Mouse (Mus musculus) heart, embryonic 12.5 days (tissue): ENCODE results near the gene Acr. TPM values are rescaled to one million over a fixed set of nuclear protein-coding genes. Genes with fewer than 3 reads are reported as not detected.

Source experiments
- ATAC-seq: fragments of 200-750 bp; cut with Nextera tagmentation; 2 replicates; pipeline ENCODE4 v1.8.0; 2017; ENCODE audit warnings: moderate TSS enrichment, moderate library complexity; ENCODE audit not compliant: insufficient number of reproducible peaks, low FRiP score
- H3K27ac ChIP-seq: fragments of 300-500 bp; sonication (generic); 2 replicates; pipeline ENCODE4 v1.5.1; 2016; ENCODE audit warnings: mild to moderate bottlenecking, moderate library complexity; ENCODE audit not compliant: poor library complexity, severe bottlenecking
- H3K27me3 ChIP-seq: fragments of 300-500 bp; sonication (generic); replicated peaks from 2 replicates; pipeline ENCODE4 v1.6.1; 2016; ENCODE audit warnings: mild to moderate bottlenecking, moderate library complexity
- H3K36me3 ChIP-seq: fragments of 300-500 bp; sonication (generic); 2 replicates; pipeline ENCODE4 v1.6.1; 2016; ENCODE audit warnings: mild to moderate bottlenecking, moderate library complexity
- H3K4me1 ChIP-seq: fragments of 300-500 bp; sonication (generic); replicated peaks from 2 replicates; pipeline ENCODE4 v1.6.1; 2016; ENCODE audit warnings: mild to moderate bottlenecking
- H3K4me2 ChIP-seq: fragments of 300-500 bp; sonication (generic); 2 replicates; pipeline ENCODE4 v1.6.1; 2016; ENCODE audit warnings: mild to moderate bottlenecking, moderate library complexity
- H3K4me3 ChIP-seq: fragments of 300-500 bp; sonication (generic); 2 replicates; pipeline ENCODE4 v1.5.1; 2016; ENCODE audit warnings: mild to moderate bottlenecking
- H3K9ac ChIP-seq: fragments of 300-500 bp; sonication (generic); 2 replicates; pipeline ENCODE4 v1.6.1; 2016; ENCODE audit warnings: mild to moderate bottlenecking, moderate library complexity
- H3K9me3 ChIP-seq: fragments of 300-500 bp; sonication (generic); replicated peaks from 2 replicates; pipeline ENCODE4 v1.6.1; 2016; ENCODE audit warnings: mild to moderate bottlenecking, moderate library complexity
- WGBS: fragments of 180-500 bp; shearing (Covaris S2); methylation state at CpG from one replicate; pipeline ENCODE4 v1.1.7; 2016; 5-methylcytosine and 5-hydroxymethylcytosine counted together
- polyA plus RNA-seq: library from polyadenylated mRNA; unstranded; fragments of >200 nt; fragmentation: Nextera tagmentation; extraction: Ambion mirVana; gene quantifications from 2 replicates; pipeline ENCODE4 v1.2.1, GENCODE M21; 2016

The Acr gene
- polyA plus RNA-seq, 1 experiment from 2014 or later, result 0.29 TPM

DNA sequence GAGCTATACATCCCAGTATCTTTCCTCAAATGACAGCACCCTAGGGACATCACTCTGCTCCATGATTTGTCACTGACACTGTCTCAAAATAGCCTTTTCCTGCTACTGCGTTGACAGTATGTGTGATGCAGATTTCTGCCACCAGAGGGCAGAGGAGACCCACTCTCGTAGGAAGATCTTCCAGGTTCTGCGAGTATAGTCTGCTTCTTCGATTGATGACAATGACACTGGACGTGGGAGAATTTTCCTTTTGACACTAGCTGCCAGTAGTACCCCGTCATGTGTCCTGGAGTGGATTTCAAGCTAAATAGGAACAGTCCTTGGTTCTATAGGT is 55.5 kb downstream of the Acr start:
- no peaks in the 10 kb centered on the region for H3K27me3 ChIP-seq
- H3K4me2 ChIP-seq, result no peak overlapping the region
- H3K27ac ChIP-seq, result no peak overlapping the region
- H3K9me3 ChIP-seq, result 0 out of 2 replicates have a peak, but pooled peaks cover 4% of the 10 kb centered on the region
- H3K4me1 ChIP-seq, result 0 out of 2 replicates have a peak, but pooled peaks cover 4% of the 10 kb centered on the region
- no peak overlapping the region for H3K9ac ChIP-seq
- no peaks in the 10 kb centered on the region for H3K36me3 ChIP-seq
- ATAC-seq, result peak; percentile 39; the same call in 1 of the 2 replicates
- no peak overlapping the region for H3K4me3 ChIP-seq
- 14% methylated on average over 6 of the region's 6 CpGs for WGBS

Other genes with a start within 250 kb of the Acr start
- gene Adm2, start 245.6 kb upstream of the Acr start, polyA plus RNA-seq, result 0.77 and 1.0 TPM in 2 replicates
- gene Miox, start 233.9 kb upstream of the Acr start, polyA plus RNA-seq, result not detected in 2 replicates
- 46.9 and 49.4 TPM in 2 replicates for gene Lmf2, start 212.7 kb upstream of the Acr start, polyA plus RNA-seq
- gene Ncaph2, start 212.6 kb upstream of the Acr start, polyA plus RNA-seq, result 112 and 116 TPM in 2 replicates
- gene Sco2, start 194.5 kb upstream of the Acr start, polyA plus RNA-seq, result 5.6 TPM in 2 replicates
- 1.3 and 1.6 TPM in 2 replicates for gene Tymp, start 191.3 kb upstream of the Acr start, polyA plus RNA-seq
- gene Odf3b, start 189.0 kb upstream of the Acr start, polyA plus RNA-seq, result 0.27 and 0.44 TPM in 2 replicates
- gene Klhdc7b, start 183.4 kb upstream of the Acr start, polyA plus RNA-seq, result 0.09 TPM in 1 of 2 replicates, not detected in the other
- gene Syce3, start 157.8 kb upstream of the Acr start, polyA plus RNA-seq, result not detected in 2 replicates
- 138 and 149 TPM in 2 replicates for gene Cpt1b, start 142.5 kb upstream of the Acr start, polyA plus RNA-seq
- 2.9 and 3.4 TPM in 2 replicates for gene C730034F03Rik, start 138.7 kb upstream of the Acr start, polyA plus RNA-seq
- 0.59 and 0.68 TPM in 2 replicates for gene Gm44502, start 138.6 kb upstream of the Acr start, polyA plus RNA-seq
- 59.6 and 67.0 TPM in 2 replicates for gene Chkb, start 138.4 kb upstream of the Acr start, polyA plus RNA-seq
- 0.36 and 0.49 TPM in 2 replicates for gene Mapk8ip2, start 114.4 kb upstream of the Acr start, polyA plus RNA-seq
- gene Arsa, start 90.9 kb upstream of the Acr start, polyA plus RNA-seq, result 14.9 and 15.0 TPM in 2 replicates
- gene Shank3, start 68.7 kb upstream of the Acr start, polyA plus RNA-seq, result 2.9 and 3.0 TPM in 2 replicates
- 20.3 and 21.1 TPM in 2 replicates for gene Rabl2, start 23.6 kb downstream of the Acr start, polyA plus RNA-seq